Mouse (Mus musculus): Measurements from ENCODE around the gene Strap. TPM values are rescaled to one million over a fixed set of nuclear protein-coding genes. Genes with fewer than 3 reads are reported as not detected.

Strap gene
- polyA plus RNA-seq, 1 experiment = not detected

DNA sequence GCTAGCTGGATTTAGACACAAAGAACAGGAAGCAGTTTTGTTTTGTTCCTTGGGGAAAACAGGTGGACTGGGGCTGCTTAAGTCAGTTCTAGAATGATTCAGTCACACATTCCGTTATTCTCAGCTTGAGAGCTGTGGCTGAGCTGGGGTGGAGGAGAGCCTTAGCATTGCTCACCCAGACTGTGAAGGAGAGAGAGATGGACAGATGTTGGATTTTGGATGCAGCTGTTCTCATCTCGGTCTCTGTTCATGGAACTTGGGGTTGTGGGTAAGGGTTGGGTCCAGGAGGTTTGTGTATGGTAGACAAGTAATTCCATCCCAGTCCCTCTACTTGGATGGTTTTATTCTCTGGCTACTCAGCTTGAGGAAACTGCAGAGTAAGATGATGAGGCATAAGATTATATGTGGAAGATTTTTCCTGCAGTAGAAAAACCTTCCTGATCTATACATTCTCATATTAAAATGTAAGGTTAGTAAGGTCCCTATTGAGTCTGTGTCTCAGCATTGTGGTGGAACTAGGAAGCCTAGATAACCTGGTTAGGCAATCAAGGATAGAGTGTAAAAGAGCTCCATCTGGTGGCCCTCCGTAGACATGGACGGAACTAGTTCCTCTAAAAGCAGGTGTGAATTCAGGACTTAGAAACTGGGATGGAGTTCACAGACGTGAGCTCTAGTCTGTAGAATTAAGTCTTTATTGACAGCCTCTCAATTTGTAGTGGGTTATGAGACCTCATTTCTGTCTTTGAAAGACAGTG is 12.5 kb downstream of the Strap start:
- H3K27ac ChIP-seq (ENCODE audit: insufficient read depth, low read depth, low read length) = no peak overlapping the region
- H3K4me1 ChIP-seq (ENCODE audit: control insufficient read depth, insufficient read depth, low read length) = no peaks in the 10 kb centered on the region
- 63% methylated on average over 5 of the region's 5 CpGs for WGBS
- no peak for TF ChIP-seq POLR2A (IDR thresholded peaks at IDR 0.05; ENCODE audit: insufficient read depth, low read depth, low read length)
- TF ChIP-seq CTCF (IDR thresholded peaks at IDR 0.05; ENCODE audit: insufficient read depth, low read depth, low read length) = no peak
- H3K4me3 ChIP-seq (ENCODE audit: insufficient read depth, low read depth, low read length) = no peak overlapping the region

DNA sequence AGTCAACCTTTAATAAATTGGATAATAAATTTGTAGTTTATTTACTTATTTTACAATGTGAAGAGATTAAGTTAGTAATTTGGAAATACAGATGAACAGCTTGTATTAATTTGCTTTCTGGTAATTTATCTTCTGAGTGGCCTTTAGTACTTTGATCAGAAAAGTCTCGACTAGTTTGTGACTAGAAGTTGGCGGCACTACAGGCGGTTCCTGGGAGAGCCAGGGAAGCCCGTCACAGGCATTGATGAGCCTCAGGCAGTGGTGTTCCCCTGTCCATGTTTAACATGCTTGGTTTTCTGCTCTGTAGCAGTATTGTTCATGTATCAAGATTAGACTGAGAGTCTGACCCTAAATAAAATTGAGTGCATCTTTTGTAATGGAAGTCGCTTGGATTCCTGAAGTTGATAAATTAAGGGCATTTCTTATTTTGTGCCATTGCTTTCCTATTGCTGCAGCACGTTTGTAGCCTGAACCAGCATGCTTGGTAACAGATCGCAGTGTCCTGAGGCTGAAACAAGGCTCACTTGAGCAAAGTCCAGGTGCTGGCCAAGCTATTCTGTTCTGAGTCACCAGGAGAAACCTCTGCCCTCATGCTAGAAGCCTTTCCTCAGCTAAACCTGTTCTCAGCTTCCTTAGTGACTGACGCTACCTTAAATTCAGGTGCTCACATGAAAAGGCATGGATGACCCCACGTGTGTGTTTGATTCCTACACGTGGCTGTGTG is 16.8 kb downstream of the Strap start:
- H3K27ac ChIP-seq (ENCODE audit: insufficient read depth, low read depth, low read length) = no peak overlapping the region
- no peak overlapping the region for H3K4me3 ChIP-seq (ENCODE audit: insufficient read depth, low read depth, low read length)
- TF ChIP-seq CTCF (IDR thresholded peaks at IDR 0.05; ENCODE audit: insufficient read depth, low read depth, low read length) (no peak), POLR2A (IDR thresholded peaks at IDR 0.05; ENCODE audit: insufficient read depth, low read depth, low read length) (no peak)
- H3K4me1 ChIP-seq (ENCODE audit: control insufficient read depth, insufficient read depth, low read length) = peaks cover 5% of the 10 kb centered on the region
- 85% methylated on average over 10 of the region's 10 CpGs for WGBS

DNA sequence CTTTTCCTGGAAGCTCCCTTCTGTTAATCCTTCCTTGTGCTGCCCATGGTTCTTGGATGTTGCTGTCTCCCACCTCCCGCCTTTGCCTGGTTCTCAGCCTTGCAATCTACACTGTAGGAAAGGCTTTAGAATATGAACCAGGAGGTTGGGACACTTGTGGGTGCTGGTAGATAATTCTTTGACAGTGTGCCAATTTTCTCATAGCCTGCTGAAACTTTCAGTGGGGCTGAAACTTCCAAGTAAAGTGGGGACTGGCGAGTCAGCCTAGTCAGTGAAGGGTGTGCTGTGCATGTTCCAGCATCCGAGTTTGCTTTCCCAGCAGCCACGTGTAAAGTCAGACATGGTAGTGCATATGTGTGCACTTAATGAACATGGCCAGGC is 17.4 kb downstream of the Strap start:
- 90% methylated on average over 4 of the region's 4 CpGs for WGBS
- Histone ChIP-seq H3K4me1 (ENCODE audit: control insufficient read depth, insufficient read depth, low read length) (peaks cover 5% of the 10 kb centered on the region), H3K4me3 (ENCODE audit: insufficient read depth, low read depth, low read length) (no peak overlapping the region), H3K27ac (ENCODE audit: insufficient read depth, low read depth, low read length) (no peak overlapping the region)
- no peak for TF ChIP-seq CTCF (IDR thresholded peaks at IDR 0.05; ENCODE audit: insufficient read depth, low read depth, low read length)
- no peak for TF ChIP-seq POLR2A (IDR thresholded peaks at IDR 0.05; ENCODE audit: insufficient read depth, low read depth, low read length)

DNA sequence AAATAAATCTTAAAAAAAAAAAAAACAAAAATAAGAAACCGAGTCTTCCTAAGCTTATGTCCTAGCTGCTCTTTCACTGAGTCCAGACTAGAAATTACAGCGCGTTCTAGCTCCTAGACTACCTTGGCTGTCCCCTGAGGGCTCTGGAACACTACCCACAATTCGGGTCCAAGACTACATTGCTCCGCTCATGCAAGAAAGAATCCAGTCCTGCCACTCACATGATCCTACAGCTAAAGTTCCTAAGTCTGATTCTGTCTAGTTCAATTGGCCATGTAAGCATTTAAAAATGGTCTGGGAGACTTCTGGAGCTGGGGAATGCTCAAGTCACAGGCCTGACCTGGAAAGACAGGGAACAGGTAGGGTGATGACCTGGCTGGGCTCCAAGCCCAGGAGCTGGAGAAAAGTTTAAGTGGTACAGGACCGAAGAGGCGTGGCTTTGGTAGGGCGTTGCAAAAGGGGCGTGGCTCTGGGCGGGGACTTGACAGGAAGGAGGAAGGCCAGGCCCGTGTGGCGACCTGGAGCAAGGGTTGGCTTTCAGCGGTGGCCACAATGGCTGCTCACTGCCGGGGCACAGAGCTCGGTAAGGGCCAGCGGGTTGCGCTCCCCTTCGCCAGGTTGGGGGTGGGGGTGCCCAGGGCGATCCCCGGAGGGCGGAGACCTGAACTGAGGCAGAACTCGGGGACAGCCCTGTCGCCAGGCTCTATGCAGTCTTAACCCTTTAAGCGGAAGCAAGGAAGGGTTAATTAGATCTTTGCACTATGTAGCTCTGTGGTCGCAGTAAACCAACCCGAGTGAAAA is 19.4 kb downstream of the Strap start, which contains the start of gene Dera:
Gene Dera (plus strand): TSS at position 491 of the 801 bp plus-strand sequence.
- WGBS = 12% methylated on average over 26 of the region's 26 CpGs
- H3K4me3 ChIP-seq (ENCODE audit: insufficient read depth, low read depth, low read length) = peak within 1 kb of the TSS; percentile 49
- no peak for TF ChIP-seq CTCF (IDR thresholded peaks at IDR 0.05; ENCODE audit: insufficient read depth, low read depth, low read length)
- no peak for TF ChIP-seq POLR2A (IDR thresholded peaks at IDR 0.05; ENCODE audit: insufficient read depth, low read depth, low read length)
- no peak within 1 kb of the TSS for H3K27ac ChIP-seq (ENCODE audit: insufficient read depth, low read depth, low read length)
- peaks cover 5% of the 10 kb centered on the region for H3K4me1 ChIP-seq (ENCODE audit: control insufficient read depth, insufficient read depth, low read length)

DNA sequence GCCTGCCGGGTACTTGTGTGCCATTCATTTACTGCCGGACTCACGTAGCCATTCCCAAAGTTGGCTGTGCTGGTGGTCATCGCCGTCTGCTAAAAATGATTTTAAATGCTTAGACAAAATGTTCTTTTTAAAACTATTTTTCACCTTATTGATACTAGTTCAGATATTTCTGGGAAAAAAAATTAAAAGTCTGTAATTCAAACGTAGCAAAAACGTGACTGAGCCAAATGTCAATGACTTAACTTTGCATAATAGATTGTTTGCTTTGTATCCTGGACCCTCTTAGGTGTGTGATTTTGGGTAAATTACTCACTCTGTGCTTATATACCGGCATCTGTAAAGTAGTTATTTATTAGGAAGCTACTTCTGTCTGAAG is 20.0 kb downstream of the Strap start:
- TF ChIP-seq CTCF (IDR thresholded peaks at IDR 0.05; ENCODE audit: insufficient read depth, low read depth, low read length) = no peak
- no peak for TF ChIP-seq POLR2A (IDR thresholded peaks at IDR 0.05; ENCODE audit: insufficient read depth, low read depth, low read length)

DNA sequence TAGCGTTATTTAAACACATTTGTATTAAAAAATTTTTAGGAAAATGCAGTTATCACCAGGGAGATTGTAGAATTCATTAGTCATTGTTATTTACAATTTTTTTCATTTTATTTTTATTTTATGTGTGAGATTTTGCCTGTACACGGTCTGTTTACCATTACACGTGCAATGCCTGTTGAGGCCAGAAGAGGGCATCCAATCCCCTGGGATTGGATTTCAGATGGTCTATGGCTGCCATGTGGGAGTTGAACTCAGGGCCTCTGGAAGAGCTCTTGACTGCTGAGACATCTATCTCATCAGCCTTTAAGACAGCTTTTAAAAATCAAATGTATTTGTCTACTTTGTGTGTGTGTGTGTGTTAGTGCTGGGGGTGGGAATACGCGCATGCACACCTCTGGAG is 21.4 kb downstream of the Strap start:
- 75% methylated on average over 5 of the region's 5 CpGs for WGBS
- H3K27ac ChIP-seq (ENCODE audit: insufficient read depth, low read depth, low read length) = no peak overlapping the region
- TF ChIP-seq CTCF (IDR thresholded peaks at IDR 0.05; ENCODE audit: insufficient read depth, low read depth, low read length) = no peak
- H3K4me1 ChIP-seq (ENCODE audit: control insufficient read depth, insufficient read depth, low read length) = peaks cover 8% of the 10 kb centered on the region
- H3K4me3 ChIP-seq (ENCODE audit: insufficient read depth, low read depth, low read length) = no peak overlapping the region

More for the DNA sequence above, 20.0 kb downstream of the Strap start:
- peaks cover 5% of the 10 kb centered on the region for H3K4me1 ChIP-seq (ENCODE audit: control insufficient read depth, insufficient read depth, low read length)
- H3K4me3 ChIP-seq (ENCODE audit: insufficient read depth, low read depth, low read length) = peak overlapping the region; percentile 49
- 14% methylated on average over 8 of the region's 8 CpGs for WGBS
- no peak overlapping the region for H3K27ac ChIP-seq (ENCODE audit: insufficient read depth, low read depth, low read length)

DNA sequence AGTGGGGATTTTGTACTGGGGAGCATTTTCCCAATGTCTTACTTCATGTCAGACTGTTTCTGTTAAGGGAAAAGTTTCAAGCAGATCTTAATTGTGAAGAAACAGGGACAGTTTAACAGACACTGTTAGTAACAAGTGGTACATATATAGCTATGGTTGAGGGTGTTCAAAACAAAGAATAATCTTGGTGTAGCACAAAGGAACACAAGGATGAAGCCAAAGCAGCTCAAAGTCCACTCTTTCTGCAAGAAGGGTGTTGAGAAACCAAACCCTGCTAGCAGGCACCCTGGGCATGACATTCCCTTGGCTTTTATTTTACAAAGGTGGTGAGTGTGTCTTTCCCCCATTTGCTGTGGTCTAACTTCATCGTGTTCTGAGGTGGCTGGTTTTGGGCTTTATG is 23.0 kb downstream of the Strap start:
- WGBS = 81% methylated on average over 1 of the region's 1 CpGs
- Histone ChIP-seq H3K4me1 (ENCODE audit: control insufficient read depth, insufficient read depth, low read length) (peaks cover 8% of the 10 kb centered on the region), H3K27ac (ENCODE audit: insufficient read depth, low read depth, low read length) (no peak overlapping the region), H3K4me3 (ENCODE audit: insufficient read depth, low read depth, low read length) (no peak overlapping the region)
- no peak for TF ChIP-seq CTCF (IDR thresholded peaks at IDR 0.05; ENCODE audit: insufficient read depth, low read depth, low read length)
- TF ChIP-seq POLR2A (IDR thresholded peaks at IDR 0.05; ENCODE audit: insufficient read depth, low read depth, low read length) = no peak

DNA sequence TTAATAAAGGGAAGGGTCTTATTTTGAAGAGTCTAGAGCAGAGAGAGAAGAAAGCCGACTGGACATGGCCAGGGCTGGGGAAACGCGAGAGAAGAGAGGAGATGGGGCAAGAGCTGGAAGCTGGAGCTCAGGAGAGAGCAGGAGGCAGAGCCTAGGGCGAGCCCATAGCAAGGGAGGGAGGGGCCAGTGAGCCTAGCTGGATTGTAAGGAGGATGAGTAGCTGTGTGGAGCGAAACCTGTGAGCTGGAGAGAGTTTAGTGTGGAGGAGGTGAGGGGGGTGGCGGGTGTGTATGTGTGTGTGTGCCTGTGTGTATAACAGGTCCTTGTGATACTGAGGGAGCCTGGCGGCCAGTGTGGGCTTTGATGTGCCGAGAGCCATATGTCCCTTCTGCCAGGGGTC is 24.8 kb downstream of the Strap start:
- Histone ChIP-seq H3K4me3 (ENCODE audit: insufficient read depth, low read depth, low read length) (no peak overlapping the region), H3K27ac (ENCODE audit: insufficient read depth, low read depth, low read length) (no peak overlapping the region), H3K4me1 (ENCODE audit: control insufficient read depth, insufficient read depth, low read length) (peaks cover 4% of the 10 kb centered on the region)
- TF ChIP-seq CTCF (IDR thresholded peaks at IDR 0.05; ENCODE audit: insufficient read depth, low read depth, low read length) (no peak), POLR2A (IDR thresholded peaks at IDR 0.05; ENCODE audit: insufficient read depth, low read depth, low read length) (no peak)
- WGBS = 70% methylated on average over 8 of the region's 8 CpGs

DNA sequence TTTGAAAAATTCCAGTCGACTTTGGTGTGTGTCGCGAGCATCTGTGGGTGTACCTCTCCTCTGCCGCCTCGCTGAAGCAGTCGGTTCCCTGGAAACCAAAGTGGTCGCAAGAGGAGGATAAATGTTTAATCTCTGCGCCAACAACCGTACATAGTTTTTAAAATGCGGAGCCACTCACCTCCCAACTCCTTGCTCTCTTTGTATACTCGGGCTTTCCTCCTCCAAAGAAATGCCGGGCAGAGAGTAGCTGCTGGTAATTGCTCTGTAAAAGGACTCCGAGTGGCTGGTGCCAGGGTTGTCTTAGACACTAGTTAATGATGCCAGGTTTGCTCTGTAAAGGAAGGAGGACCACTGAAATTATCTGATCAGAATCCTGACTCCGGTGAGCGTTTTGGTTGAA is 26.1 kb downstream of the Strap start:
- Histone ChIP-seq H3K4me1 (ENCODE audit: control insufficient read depth, insufficient read depth, low read length) (peaks cover 4% of the 10 kb centered on the region), H3K27ac (ENCODE audit: insufficient read depth, low read depth, low read length) (no peak overlapping the region)

More for the DNA sequence above, 26.1 kb downstream of the Strap start:
- WGBS = 28% methylated on average over 15 of the region's 15 CpGs
- no peak for TF ChIP-seq CTCF (IDR thresholded peaks at IDR 0.05; ENCODE audit: insufficient read depth, low read depth, low read length)
- no peak for TF ChIP-seq POLR2A (IDR thresholded peaks at IDR 0.05; ENCODE audit: insufficient read depth, low read depth, low read length)
- no peak overlapping the region for H3K4me3 ChIP-seq (ENCODE audit: insufficient read depth, low read depth, low read length)
